ENCODE assay signal across 28 mouse cellular contexts in genomic region chr17:46477286-46477685, GRCm38 (mm10). TPM values are rescaled to one million over a fixed set of nuclear protein-coding genes. Genes with fewer than 3 reads are reported as not detected.
"Had no signal": no experiment of that assay in that cellular context is flagged by ENCODE, and none has a peak within 500 bp of the region (broad histone marks: within the 10 kb centered on the region; RNA-seq: fewer than 3 reads in every experiment).

No protein-coding gene starts in this region.

- H3K4me1 ChIP-seq: forebrain, embryonic 15.5 days; heart, embryonic 13.5 days; heart, embryonic 15.5 days; hindbrain, embryonic 12.5 days; hindbrain, embryonic 15.5 days; limb, embryonic 13.5 days; limb, embryonic 15.5 days; liver, embryonic 12.5 days had no signal

- H3K27ac ChIP-seq: forebrain, embryonic 15.5 days; heart, adult 2 months; heart, embryonic 13.5 days; heart, embryonic 15.5 days; hindbrain, embryonic 12.5 days; hindbrain, embryonic 15.5 days; hindbrain, postnatal 0 days; limb, embryonic 13.5 days; limb, embryonic 15.5 days; liver, embryonic 12.5 days; liver, embryonic 14.5 days had no signal

- H3K4me2 ChIP-seq: forebrain, embryonic 15.5 days; heart, embryonic 11.5 days; heart, embryonic 13.5 days; heart, embryonic 15.5 days; hindbrain, embryonic 12.5 days; hindbrain, embryonic 15.5 days; limb, embryonic 13.5 days; limb, embryonic 15.5 days; liver, embryonic 12.5 days had no signal

- H3K36me3 ChIP-seq: heart, embryonic 13.5 days; heart, embryonic 15.5 days; limb, embryonic 13.5 days; limb, embryonic 15.5 days; liver, embryonic 12.5 days had no signal

- H3K27me3 ChIP-seq: forebrain, embryonic 15.5 days; hindbrain, embryonic 12.5 days; hindbrain, embryonic 15.5 days had no signal

- H3K9ac ChIP-seq: forebrain, embryonic 15.5 days; forebrain, postnatal 0 days; heart, embryonic 13.5 days; heart, embryonic 15.5 days; hindbrain, embryonic 12.5 days; hindbrain, embryonic 15.5 days; limb, embryonic 13.5 days; limb, embryonic 15.5 days; liver, embryonic 12.5 days; liver, embryonic 14.5 days had no signal

- DNase-seq: forebrain, postnatal 0 days; gastrocnemius, postnatal 14 days; gastrocnemius, postnatal 36 days; heart, adult 11 months; heart, adult 2 months; heart, postnatal 14 days; heart, postnatal 36 days; layer of hippocampus, adult 9-11 months; layer of hippocampus, postnatal 36 days; left cerebral cortex, postnatal 4 days had no signal

- ATAC-seq: forebrain, embryonic 15.5 days; forebrain, postnatal 0 days; hindbrain, postnatal 0 days; intestine, embryonic 16.5 days; liver, embryonic 12.5 days had no signal

- H3K9me3 ChIP-seq: forebrain, embryonic 15.5 days; heart, embryonic 13.5 days; heart, embryonic 15.5 days; hindbrain, embryonic 12.5 days; hindbrain, embryonic 15.5 days; limb, embryonic 13.5 days; limb, embryonic 15.5 days; liver, embryonic 12.5 days had no signal

- H3K4me3 ChIP-seq: forebrain, embryonic 15.5 days; heart, adult 2 months; heart, embryonic 13.5 days; heart, embryonic 15.5 days; hindbrain, embryonic 12.5 days; hindbrain, embryonic 15.5 days; limb, embryonic 13.5 days; limb, embryonic 15.5 days; liver, embryonic 12.5 days had no signal

RNA-seq across cellular contexts. Expression of gene Ttbk1, which starts 10.2 kb away (rescaled TPM):
- polyA plus RNA-seq: liver, embryonic 16.5 days had no signal

RNA-seq across cellular contexts. Expression of gene Slc22a7, which starts 39.0 kb away (rescaled TPM):
- polyA plus RNA-seq: gonadal fat pad, adult 2 months; heart, adult 2 months; heart, embryonic 11.5 days; heart, embryonic 13.5 days; heart, postnatal 0 days; hindbrain, embryonic 12.5 days; hindbrain, embryonic 15.5 days; hindbrain, postnatal 0 days; intestine, embryonic 14.5 days; intestine, embryonic 16.5 days; large intestine, adult 2 months; limb, embryonic 11.5 days; limb, embryonic 13.5 days; limb, embryonic 15.5 days; liver, embryonic 12.5 days had no signal

RNA-seq across cellular contexts. Expression of gene Crip3, which starts 48.6 kb away (rescaled TPM):
- polyA plus RNA-seq: limb, embryonic 11.5 days; liver, embryonic 14.5 days; liver, embryonic 16.5 days had no signal
